Mouse (Mus musculus) urinary bladder, postnatal 10 days (tissue): ENCODE measurements around the gene Itk.

Experiments used
- DNase-seq: peaks from one replicate; pipeline ENCODE4 v3.0.0; 2022; ENCODE audit warnings: low spot score

Itk gene

DNA sequence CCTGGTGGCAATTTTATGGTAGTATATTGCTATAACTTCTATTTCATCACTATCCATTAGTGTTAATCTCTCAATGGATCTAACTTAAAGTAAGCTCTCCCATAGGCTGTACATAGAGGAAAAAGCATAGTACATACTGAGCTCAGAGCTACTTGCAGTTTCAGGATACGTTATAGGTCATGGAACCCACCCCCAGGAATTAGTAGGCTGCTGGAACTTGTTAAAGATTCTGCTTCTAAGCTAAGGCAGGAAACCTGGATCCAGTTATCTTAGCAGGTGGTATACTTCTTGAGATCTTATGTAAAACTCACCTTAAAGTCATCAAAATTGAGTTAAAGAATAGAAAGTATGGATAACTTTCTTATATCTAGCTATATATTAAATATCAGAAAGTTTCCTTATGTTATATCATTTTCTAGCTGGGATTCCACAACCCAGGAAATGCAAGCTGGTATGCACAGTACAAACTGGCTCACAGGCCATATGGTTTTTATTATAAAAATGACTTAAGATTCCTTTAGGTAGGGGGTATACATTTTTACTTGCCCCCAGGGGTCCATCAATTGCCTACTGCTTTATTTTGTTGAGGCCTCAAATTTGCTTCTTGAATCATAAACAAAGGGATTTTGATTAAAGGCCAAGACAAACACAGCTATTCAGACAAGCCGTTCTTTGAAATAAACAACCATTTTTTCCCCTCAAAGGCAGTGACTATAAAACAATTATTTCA, 39.5 kb downstream of the Itk start:
- DNase-seq: no peak

DNA sequence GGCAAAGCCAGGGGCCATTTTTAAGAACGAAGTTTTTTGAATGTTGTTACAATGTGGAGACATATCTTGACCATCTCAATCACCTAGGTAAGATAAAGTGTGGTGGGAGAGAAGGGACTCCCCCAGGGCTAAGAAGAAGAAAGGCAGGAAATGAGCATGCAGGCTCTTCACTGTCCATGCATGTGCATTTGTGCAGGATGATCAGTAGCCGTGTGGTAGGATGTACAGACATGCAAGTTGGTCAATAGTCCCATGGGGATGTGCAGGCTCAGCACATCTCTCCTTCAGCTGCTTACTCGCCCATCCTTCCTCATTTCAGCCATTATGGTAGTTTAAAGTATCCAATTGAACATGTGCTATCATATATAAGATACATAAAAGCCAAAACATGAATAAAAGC, 40.9 kb downstream of the Itk start:
- no peak for DNase-seq

DNA sequence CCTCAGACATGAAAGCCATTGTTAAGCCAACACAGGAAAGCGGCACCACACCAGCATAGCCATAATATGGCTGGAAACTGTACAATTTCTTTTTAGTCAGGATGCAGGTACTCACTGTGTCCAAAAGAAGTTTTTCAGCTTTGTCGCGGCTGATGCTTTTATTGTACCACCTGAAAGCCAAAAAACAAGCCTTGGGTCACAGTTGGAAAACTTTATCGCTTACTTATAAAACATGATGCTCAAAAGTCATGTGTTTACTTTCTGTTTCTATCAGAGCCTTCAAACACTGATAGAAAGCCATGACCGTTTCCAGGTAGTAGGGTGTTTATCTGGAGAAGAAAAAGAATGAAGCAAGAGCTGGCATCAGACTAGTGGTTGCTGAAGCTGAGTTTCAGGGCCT, 41.6 kb downstream of the Itk start:
- no peak for DNase-seq

DNA sequence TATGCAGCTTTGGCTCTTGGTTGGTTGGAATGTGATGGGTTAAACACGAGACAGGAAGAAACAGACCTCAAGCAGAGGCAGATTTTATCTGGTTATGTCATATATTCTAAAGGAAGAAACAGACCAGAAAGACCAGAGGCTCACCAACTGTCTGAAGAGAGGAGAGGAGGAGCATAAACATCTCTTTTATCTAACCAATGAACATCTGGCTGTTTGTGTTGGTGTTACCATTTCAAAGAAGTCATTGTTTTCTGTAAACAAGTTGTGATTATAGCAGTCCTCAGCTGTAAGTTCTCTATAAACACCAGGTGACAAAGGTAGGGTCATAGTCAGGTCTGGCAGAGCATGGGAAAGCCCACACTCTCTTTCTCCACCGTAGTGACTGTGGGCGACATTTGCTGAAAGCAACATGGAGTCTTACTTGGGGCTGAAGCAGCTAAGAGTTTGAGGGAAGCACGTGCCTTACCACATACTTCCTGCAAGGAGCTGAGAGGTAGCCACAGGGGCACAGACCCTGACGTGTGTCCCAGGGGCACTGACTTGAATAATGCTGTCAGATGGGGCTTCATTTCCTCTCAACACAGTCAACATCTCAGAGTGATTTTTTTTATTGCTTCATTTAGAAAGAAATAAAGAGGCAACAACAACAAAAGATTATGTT, 45.3 kb downstream of the Itk start:
- DNase-seq: no peak

DNA sequence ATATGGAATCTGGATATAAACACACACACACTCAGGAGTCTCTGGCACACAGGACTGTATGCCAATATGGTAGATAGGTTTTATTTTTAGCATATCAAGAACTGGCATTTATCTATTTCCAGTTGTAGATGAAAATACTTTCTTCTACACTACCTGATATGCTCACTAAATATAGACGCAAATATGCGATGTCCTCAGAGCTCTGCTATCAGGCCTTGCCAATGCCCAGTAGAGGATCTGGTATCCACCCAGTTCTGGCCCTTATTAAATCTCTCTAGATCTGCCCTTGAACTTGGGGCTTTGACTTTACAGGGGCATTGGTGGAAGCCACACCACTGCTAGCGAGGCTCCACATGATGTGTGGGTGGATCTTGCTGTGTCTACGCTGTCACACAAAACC, 47.4 kb downstream of the Itk start:
- DNase-seq: no peak

DNA sequence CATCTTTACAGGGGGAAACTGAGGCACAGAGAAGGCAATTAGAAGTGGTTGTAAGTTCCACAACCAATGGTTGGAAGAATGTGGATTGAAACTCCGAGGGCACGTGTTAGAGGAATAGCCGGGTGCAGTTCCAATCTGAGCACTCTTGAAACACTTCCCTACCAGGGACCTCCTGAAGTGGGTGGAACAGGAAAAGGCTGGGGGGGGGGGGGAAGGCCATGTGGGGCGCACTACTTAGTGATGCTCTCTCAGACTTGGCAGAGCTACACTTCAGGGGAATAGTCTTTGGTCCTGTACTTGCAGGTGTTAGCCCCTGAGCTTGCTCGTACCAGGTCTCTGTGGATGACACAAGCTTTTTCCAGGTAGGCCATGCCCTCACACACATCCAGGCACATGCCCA, 53.3 kb downstream of the Itk start:
- DNase-seq: no peak

DNA sequence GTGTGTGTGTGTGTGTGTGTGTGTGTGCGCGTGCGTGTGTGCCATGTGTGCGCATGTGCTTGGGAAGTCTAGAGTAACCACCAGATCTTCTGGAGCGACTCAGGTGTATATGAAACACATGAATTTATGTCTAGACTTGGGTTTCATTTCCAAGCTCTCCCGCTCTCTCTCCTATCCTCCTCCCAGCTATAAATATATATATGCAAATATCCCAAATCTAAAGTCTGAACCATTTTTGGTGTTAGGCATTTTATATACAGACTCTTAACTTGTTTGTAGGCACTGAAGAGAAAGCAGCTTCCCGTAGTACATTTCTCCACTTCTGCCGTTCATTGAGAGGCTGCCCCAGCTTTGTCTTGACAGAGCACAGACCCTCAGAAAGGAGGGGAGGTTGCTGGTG, 57.1 kb downstream of the Itk start:
- DNase-seq: no peak

DNA sequence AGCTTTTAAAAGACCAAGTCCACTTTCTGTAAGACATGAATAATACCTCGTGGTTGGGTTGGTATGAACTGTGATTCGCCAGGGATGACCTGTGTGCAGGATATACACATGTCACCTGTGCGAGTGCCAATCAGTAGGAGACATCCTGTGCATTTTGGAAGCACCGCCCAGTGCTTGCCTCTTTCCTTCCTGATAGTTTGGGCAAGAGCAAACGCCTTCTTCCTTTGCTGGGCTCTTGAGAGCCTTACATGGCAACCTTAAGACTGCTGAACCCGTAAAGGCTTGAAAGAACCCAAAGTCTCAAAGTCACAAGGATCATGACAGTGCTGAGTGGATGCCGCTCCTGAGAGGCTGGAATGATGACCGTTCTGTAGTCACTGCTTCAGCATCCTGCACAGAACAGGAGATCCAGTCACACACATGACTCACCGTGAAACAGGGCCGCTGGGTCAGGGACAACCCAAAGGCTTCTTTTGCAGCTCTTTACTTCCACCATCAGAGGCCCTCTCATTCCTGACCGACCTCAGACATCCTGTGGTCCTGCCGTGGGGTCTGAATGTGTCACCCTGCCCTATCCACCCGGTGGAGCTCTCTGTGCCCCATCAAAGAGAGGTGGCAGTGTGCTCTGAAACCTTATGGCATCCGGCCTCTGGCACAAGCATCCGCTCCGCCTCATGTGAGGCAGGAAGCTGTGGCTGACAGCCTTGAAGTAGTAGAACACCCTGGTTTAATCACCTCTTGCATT, 62.9 kb downstream of the Itk start:
- no peak for DNase-seq

DNA sequence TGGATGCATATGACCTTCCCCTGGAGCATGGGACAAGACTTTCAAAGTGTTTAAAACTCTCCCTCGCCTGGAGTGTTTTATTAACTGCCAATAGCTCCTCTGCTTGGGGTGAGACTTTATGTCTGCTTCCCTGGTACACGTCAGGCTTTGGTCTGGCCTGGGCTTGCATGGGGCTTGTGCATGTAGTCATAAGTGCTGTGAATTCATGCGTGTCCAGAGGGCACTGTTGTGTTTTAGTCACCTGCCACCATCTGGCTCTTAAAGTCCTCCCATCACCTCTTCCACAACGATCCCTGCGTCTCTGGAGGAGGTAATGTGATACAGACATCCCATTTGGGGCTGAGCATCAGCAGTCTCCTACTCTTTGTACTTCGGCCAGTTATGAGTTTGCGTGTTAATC, 67.8 kb downstream of the Itk start:
- no peak for DNase-seq

DNA sequence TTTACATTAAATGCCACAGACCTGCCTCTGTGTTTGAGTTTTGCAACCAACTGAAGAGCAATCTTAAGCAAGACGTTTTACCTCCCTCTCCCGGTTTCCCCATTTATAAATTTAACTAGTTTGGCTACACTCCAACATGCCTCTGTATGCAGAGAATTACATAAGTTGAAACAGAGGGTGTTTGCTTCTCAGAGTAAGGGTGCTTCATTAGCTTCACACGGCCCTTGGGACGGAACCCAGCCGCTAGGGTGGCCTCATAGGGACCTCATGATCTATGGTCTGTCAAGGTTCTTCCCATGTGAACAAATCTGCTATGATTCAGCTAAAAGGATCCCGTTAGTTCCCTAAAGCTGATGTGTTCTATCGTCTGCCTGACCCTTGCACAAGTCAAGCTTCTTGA, 74.8 kb downstream of the Itk start:
- no peak for DNase-seq

DNA sequence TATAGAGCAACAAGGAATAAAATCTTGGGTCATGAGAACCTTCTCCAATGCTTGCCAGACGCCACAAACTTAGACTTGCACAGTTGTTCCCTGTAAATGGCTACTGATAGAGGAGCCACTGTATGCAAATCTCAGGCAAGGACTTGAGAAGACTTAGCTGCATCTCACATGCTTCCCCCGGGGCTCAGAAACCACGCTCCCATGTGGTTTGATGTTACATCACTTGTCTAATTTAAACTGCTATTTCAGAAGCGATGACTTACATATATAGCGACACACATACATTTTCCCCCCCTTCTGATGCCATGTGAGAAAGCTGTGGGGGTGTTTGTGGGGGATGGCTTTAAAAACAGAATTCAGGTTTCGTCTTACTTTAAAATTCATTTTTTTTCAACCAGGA, 75.5 kb downstream of the Itk start:
- DNase-seq: no peak

DNA sequence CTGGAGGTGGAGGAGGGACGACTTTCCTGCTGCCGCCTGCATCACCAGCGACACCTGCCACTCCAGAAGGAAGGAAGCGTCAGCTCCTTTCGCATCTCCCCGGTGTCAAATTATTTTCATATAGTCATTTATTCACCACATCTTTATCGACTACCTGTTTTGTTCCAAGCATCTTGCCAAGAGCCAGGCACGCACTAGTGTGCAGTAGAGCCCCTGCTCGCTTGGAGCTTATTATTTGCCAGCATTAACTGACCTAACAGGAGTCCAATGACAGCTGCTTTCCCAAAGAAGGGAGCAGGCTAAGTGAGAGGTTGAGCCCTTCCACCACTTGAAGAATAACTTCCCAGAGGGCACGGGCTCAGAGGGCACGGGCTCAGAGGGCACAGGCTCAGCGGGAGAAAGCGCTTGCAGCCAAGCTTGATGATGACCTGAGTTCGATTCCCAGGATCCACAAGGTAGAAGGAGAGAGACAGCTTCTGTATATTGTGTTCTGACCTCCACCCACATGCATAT, 76.7 kb downstream of the Itk start, which contains the start of gene Cyfip2:
Gene Cyfip2, minus strand, starts transcription at position 337 of the 513 bp plus-strand sequence.
- DNase-seq: no peak

DNA sequence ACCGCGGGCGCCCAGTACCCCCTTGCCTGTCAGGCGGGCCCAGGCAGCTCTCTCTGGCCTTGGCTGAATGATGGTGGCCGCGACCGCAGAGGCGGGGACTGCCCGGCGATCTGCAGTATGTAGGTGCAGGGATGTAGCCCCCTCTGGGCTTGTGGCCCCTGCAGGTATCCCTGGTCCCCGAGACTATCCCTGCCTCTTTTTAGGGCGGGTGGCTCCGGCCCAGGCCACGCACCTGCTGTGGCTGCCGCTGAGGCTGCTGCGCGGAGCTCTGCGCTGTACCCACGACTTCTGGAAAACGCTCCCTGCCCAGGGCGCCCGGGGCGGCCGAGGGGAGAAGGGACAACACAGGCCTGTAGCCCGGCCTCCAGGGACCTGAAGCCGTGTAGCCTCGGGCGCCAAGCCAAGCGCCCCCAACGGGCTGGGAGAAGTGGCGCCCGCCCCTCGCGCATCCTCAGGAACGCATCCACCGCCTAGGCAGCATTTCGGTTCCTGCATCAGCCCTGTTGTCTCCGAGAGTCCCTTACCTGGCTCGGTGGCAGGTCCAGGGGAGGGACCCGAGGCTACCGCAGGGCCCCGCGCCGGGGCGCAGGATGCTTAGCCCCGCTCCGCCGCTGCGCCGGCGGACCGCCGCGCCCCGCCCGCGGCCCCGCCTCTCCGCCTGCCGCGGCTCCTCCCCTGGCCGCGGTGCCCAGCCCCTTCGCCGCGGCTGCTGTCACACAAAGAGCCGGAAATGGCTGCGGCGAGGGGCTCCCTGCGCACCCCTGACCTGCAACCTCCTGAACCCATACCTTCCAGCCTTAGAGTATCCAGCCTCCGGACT, 77.4 kb downstream of the Itk start:
- DNase-seq: no peak

DNA sequence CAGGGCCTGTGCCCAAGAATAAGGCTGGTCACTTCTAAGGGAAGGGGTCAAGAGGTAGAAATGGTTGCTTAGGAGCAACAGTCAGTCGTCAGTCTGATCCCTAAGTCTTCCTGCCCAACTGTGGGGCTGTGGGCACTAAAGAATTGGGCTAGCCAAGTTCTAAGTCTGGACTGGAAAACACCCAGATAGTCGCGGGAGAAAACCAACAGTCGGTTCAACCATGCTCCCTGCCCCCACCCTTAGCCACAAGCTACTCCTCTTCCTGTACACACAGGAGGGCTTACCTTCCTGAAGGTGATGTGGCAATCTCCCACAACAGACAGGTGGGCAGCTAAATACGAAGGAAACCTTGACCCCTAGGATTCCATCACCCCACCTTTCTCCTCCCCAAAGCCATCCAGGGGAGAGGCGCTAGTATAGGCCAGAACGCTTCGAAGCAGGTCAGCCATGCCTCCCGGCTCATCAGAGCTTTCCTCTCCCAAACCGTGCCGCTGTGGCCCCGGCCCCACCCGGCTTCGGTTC, 78.1 kb downstream of the Itk start:
- DNase-seq: no peak

DNA sequence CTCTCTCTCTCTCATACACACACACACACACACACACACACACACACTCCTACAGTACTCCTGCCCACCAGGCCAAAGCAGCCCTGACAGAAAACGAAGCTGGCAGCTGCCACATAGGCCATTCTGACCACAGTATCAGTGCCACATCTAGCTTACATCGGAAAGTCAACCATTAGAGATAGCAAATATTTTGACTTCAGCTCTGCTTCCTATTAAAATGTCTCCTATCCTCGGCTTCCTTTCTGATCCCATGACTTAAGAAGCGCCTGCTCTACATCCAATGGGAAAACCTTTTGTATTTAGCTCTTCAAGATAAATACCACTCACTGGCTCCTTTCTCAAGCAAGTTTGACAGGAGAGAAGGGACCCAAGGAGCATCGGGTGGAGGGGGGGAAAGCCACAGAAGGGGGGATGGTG, 78.7 kb downstream of the Itk start:
- no peak for DNase-seq

DNA sequence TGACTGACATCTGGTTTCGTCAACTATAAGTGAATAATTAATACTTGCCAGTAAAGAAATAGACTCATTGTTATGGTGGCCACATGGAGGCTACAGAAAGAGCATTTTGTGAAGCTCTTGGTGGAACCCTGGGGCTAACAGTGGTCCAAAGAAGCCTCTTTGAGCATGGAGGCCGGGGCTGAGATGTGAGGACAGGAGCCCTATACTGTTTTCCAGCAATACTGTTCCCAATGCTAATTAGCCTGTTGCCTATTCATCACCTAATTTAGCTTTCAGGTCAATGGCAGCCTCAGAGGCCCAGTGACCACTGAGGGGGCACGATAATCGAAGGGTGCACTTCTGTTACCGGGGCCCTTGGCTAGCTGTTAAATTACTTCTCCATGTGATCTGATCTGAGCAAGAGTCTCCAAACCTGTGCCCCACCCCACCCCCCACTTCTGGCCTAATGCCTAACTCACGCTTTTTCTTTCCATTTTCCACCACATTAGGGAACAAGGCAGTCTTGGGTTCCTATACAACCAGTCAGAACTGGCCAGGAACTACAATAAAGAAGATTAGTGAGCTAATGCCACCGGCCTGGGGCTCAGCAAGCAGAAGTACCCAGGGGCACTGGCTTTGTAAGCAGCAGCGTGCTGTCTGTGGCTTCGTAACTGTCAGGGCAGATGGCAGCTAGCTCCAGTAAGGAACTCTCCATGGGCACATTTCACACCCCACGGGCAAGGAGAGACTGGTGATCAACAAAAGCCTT, 79.3 kb downstream of the Itk start:
- no peak for DNase-seq

DNA sequence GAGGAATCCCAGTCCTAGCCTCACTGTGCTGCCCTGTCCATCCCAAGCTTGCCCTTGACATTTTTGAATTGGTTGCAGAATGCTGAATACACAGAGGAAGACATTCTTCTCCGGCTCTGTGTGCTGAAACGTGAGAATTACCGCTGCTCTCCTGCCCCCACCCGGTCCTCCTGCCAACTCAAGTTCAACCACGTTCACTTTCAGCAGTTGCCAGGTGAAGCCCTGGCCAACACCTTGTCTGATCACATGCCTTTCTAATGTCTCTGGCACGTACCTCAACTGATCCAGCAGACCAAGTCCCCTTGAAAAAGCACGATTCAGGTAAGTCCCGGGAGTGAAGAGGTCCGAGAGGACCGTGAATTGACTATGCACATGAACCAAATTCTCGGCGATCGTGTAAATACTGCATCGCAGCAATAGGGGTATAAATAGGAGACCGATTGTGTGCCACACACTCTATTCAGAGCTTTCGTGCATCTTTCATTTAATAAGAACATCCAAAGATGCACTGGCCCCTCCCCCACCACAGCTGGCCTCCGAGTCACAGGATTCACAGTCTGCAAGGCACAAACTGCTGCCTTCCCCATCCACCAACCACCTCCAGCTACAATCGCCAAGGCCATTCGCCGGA, 80.1 kb downstream of the Itk start:
- no peak for DNase-seq

DNA sequence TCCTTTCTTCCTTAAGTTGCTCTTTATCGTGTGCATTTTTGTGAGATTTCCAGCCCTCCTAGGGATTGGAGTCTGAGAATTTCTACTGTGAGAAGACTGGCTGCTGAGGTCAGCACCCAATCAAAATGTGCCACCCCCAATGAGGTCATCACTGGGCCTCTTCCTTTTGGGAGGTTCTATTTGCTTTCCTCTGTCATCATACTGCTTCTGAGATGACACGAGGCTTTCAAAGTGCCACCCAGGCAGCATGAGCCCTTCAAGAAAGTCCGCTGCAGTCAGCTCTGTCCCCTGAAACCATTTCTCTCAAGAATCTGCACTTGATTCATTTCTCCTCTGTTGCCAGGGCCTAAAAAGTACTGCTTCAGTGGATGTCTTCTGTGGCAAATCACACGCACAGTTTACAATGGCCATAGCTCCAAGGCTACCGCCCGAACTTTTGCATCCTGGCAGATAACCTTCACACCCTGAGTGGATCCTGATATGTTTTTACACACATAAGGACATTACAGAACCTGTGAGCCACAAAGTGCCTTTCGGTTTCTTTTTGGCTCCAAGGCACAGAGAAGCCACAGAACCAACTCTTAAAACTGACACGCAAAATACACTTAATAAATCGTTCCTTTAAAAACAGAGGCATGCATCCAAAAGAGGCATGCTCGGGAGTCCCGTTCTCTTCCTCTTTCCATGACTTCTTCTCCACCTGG, 80.9 kb downstream of the Itk start:
- no peak for DNase-seq

DNA sequence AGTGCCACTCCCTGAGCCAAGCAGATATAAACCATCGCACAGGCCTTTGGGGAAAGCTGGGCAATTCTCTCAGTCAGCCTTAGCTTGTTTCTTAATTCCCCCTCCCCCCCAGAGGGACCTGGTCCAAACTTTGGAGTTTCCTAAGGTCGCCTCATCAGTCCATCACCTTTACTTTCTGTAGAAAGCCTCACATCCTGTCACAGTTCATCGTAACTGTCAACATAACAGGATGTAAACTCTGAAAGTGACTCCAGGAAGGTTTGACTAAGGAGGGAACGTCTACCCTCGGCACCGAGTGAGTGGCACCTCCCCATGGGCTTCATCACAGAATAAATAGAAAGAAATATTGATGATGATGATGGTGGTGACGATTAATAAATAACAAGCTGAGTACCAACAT, 81.5 kb downstream of the Itk start:
- DNase-seq: no peak

DNA sequence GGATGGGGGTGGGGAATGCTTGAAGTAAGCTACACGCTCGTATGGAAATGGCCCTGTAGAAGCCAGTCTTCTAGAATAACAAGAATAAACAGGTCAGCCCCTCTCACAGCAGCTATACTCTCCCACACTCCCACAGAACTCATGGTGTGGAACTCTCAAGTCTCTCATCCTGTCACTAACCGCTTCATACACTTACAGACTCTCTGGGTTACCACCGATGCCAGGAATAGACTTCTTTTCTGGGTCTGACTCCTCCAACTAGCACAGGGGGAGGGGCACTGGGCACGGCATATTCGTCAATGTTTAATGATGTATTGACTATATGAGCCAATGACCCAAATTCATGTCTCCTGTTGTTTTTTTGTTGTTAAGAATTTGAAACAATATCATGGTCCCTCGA, 82.5 kb downstream of the Itk start:
- DNase-seq: no peak
